Mouse (Mus musculus) gastrocnemius, postnatal 14 days (tissue): ENCODE data around the gene Olfr284. TPM values are rescaled to one million over a fixed set of nuclear protein-coding genes. Genes with fewer than 3 reads are reported as not detected.

Experiments used
- DNase-seq: peaks from one replicate; pipeline ENCODE4 v3.0.0; 2021; ENCODE audit warnings: mixed read lengths
- intact Hi-C: fragments of 180-260 bp; cut with DNase I; formaldehyde crosslinking; loops from one replicate; pipeline ENCODE4 v1.15.1; 2025; ENCODE audit warnings: low total_unique reads
- long read RNA-seq, 2 experiments: library from polyadenylated mRNA; stranded (forward); transcript quantifications; one replicate each; pipeline ENCODE4 v2.0.0; 2021
- total RNA-seq, 2 experiments: library from RNA; stranded (reverse); gene quantifications; 2 replicates each; pipeline ENCODE4 v1.2.3; 2021

Gene Olfr284
- not detected for total RNA-seq
- long read RNA-seq, experiment 1 = 0 reads
- long read RNA-seq, experiment 2 = 0 reads

DNA sequence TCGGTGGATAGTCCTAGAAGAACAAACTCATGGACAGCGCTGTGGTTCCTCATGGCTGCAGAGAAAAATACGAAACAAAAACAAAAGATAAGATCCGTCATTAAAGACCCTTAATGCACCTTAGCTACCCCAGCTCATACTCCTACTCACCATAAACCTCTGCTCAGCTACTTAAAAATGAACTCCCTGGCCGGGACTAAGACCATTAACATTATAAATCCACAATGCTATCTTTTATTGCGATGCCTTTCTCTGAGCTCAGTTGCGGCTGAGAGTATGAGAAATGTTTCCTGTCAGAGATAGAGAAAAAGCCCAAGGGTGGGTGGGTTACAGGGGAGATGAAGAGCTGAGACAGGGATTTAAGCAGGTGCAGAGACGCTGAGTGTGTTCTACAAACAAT is at the start of gene Olfr284:
Gene Olfr284, minus strand, starts transcription at position 101 of the 400 bp plus-strand sequence.
- intact Hi-C loops = no loop called here
- DNase-seq = no peak

DNA sequence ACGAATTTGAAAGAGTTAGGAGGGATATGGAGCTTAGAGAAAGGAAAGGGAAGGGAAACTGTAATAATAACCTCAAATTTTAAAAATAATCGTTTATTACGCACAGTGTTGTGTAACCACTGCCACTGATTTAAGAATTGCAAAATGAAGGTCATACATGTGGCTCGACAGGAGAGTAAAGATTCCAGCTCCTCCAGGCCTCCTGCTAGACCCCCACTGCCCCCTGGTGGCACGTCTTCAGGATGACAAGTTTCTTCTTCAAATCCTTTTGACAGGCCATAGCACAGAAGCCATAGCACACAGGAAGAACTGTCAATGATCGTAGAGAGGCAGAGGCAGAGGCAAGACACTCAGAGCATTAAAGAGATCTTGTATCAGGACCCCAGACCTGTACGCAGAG is 49.0 kb upstream of the Olfr284 start:
- intact Hi-C loops = loop anchor here (5.0 kb wide), 1 partner anchor 207 kb away; no protein-coding TSS in a partner anchor
- DNase-seq = peak; percentile 80

DNA sequence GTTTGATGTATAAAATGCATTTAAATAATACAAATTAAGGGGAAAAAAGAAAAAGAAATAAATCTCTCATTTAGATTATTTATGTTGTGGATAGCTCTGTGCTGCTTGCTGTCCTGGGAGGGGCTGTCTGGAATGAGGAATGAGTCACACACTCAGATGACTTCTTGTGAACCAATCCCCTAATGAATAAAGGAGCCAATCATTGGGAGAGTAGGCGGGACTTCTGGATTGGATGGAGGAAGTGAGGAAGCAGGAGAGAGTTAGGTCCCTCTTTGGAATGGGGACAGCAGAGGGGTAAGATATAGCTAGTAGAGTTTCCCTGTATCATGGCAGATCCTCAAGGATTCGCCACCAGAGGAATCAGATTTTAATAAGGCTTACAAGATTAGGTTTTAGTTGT is 46.8 kb upstream of the Olfr284 start:
- intact Hi-C loops = no loop called here
- DNase-seq = no peak

DNA sequence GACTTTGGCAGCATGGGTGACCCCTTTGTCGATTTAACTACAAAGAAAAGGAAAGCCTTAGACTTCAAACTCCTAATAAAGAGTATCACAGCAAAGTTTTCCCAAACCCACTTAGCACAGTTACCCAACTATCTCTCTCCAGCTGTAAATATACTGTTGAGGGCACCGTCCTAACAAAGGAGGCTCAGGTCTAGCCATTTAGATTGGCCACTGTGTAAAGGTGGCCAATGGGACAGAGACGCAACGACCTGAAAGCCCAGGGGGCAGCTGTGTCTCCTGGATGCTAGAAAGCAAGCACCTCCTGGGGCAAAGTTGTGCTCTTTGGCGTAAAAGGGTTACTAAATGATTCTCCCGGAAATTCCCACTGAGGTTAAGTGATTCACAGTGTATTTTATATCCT is 40.1 kb upstream of the Olfr284 start, which contains the start of gene Olfr283:
Gene Olfr283, minus strand, starts transcription at position 101 of the 400 bp plus-strand sequence.
- intact Hi-C loops = no loop called here
- no peak for DNase-seq

DNA sequence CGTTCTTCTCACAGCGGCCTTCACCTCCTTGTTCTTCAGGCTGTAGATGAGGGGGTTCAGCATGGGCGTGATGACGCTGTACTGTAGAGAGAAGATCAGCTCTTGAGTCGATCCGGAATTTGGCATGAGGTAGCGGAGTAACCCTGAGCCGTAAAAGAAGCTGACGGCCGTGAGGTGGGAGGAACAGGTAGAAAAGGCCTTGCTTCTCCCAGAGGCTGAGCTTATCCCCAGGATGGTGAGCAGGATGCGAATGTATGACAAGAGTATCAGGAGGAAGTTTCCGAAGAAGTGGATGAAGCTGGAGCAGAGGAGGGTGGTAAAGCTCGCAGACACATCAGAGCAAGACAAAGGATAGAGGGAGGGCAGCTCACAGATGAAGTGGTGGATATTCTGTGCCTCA is 37.4 kb upstream of the Olfr284 start:
- intact Hi-C loops = no loop called here
- no peak for DNase-seq

DNA sequence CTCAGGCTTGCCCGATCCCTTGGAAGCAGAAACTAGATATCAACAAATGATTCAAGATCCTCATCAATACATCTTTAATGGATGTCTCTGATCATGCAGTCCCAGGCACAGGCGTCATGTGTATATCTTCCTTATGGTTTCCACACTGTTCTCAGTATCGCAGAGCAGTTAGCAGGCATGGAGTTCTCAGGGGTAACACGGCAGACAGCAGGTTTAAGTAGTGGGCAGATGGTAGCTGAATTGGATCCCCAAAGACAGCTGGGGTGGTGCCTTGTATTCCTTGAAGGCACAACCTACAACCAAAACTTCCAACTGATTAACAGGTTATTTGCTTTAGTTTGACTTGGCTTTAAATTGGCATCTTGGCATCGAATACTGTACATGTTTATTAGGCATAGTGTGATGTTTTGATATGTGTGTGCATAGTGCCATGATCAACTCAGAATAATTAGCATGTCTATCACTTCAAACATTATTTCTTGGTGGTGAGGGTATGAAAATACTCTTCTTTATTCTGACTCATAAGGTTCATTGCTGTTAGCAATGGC is 23.5 kb downstream of the Olfr284 start, which contains the start of gene Olfr285:
Gene Olfr285, minus strand, starts transcription at position 177 of the 548 bp plus-strand sequence.
- intact Hi-C loops = no loop called here
- DNase-seq = no peak

DNA sequence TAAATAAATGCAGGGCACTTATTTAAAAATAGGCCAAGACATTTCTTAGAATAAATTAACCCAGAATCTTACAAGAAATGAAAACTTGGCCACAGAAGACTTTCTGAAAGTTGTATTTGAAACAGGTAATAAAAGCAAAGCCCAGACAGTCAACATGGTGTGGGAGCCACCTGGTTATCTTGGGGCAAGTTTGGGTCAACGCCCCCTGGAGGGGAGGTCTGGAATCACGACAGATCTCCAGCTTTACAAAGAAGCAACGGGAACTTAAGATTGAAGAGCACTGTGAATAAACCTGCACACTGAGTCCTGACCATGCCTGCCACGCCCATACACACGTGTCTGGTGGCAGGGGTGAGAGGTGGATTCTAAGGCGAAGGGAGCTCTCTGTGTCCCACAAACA is 25.1 kb downstream of the Olfr284 start:
- DNase-seq = no peak
- intact Hi-C loops = no loop called here

DNA sequence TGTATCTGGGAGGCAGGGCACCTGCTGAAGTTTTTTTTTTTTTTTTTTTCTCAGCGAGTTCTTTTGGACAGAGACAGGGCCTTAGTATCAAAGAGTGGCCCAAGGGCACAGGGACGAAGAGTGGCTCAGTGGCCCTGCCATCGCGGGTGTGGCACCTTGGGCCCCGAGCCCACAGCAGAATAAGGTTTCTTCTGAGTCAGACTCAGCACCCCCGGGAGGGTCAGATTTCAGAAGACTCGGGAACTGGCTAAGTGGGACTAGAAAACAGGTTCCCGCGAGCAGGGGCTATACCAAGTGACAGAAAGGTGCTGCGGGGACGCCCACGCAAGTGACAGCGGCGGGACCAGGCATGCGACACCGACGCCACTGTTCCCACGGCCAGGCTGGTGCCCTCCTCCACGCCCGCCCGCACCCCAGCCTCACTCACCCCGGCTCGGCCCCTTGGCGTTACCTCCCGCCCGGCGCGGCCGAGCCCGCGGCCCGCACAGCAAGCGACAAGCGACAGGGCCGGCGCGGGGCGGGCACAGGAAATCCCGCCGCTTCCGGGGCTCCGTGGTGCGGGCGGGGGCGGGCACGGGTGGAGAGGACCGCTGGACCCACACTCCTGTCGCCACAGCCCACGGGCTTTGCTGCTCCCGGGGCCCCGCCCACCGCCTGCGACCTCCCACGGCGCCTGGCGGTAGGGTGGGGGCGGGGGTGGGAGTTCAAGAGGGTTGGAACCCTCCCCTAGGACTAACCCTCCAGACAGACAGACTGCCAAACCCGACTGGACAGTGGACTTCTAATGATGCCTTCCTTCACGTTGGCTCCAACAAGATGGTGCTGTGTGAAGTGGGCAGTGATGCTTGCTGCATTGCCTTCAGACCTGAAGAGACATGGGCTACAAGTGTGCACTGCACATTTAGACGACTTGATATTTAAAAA is 44.9 kb downstream of the Olfr284 start, which contains the start of gene Zfp641:
Gene Zfp641, minus strand, starts transcription at position 534 of the 924 bp plus-strand sequence.
- intact Hi-C loops = no loop called here
- DNase-seq = peak; percentile 55

DNA sequence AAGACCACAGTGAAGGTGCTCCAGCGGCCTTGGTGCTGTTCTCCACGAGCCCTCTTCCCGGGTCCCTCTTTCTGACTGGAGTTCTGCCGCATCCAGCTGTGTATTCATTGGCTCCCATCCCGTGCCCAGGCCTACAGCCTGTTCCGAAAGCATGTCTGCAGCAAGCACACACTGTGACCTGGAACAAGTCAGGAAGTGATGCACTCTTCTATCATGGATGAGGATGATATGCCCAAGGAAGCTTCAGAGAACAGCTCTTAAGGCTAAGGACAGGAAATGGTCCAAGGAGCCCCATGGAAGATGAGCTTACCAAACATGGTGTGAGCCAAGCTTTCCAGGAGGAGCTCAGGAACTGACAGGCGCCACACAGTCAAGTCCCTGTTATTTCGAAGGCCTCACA is 47.1 kb downstream of the Olfr284 start:
- DNase-seq = no peak
- intact Hi-C loops = no loop called here

Other genes starting within 250 kb of the Olfr284 start
- 1,000 to 10,000 TPM; 1,399 to 1,520 TPM for gene Pfkm, start 248.4 kb downstream of the Olfr284 start, total RNA-seq
- gene Senp1, start 247.2 kb downstream of the Olfr284 start, total RNA-seq = 1 to 10 TPM; 6.8 to 7.0 TPM
- gene Asb8, start 175.4 kb downstream of the Olfr284 start, total RNA-seq = 100 to 1,000 TPM; 146 to 157 TPM
- gene Ccdc184, start 173.8 kb downstream of the Olfr284 start, total RNA-seq = not detected
- gene Olfr288, start 145.4 kb downstream of the Olfr284 start, total RNA-seq = not detected
- not detected for gene Gm44579, start 120.0 kb downstream of the Olfr284 start, total RNA-seq
- gene Olfr287, start 119.9 kb downstream of the Olfr284 start, total RNA-seq = not detected
- not detected for gene Olfr286, start 106.5 kb downstream of the Olfr284 start, total RNA-seq
- gene H1fnt, start 83.7 kb downstream of the Olfr284 start, total RNA-seq = not detected
- gene Zfp641, start 44.8 kb downstream of the Olfr284 start, total RNA-seq = 10 to 100 TPM; 12.3 to 14.9 TPM
- gene Olfr285, start 23.6 kb downstream of the Olfr284 start, total RNA-seq = not detected
- not detected for gene Olfr283, start 40.0 kb upstream of the Olfr284 start, total RNA-seq
- not detected for gene Olfr282, start 90.2 kb upstream of the Olfr284 start, total RNA-seq
- not detected for gene Olfr281, start 111.6 kb upstream of the Olfr284 start, total RNA-seq
- not detected for gene OR5BS1P, start 128.9 kb upstream of the Olfr284 start, total RNA-seq
- gene Lalba, start 141.7 kb upstream of the Olfr284 start, total RNA-seq = not detected
- not detected for gene Olfr279, start 151.4 kb upstream of the Olfr284 start, total RNA-seq
- 10 to 100 TPM; 52.5 to 56.9 TPM for gene Kansl2, start 193.3 kb upstream of the Olfr284 start, total RNA-seq
- 10 to 100 TPM; 20.4 to 20.6 TPM for gene Ccnt1, start 229.9 kb upstream of the Olfr284 start, total RNA-seq
- gene 4930415O20Rik, start 230.0 kb upstream of the Olfr284 start, total RNA-seq = under 1 TPM in 1 of 2 experiments, not detected in 1; 0.44 TPM